Mouse (Mus musculus) G1E (cell line): ENCODE data around the gene Rcan1.

Source experiments
- CTCF ChIP-seq: IDR thresholded peaks from 2 replicates; pipeline ENCODE4 v1.5.1; 2012; ENCODE audit warnings: low read depth, low read length, inconsistent platforms, mixed read lengths
- GATA1 ChIP-seq: IDR thresholded peaks from 2 replicates; pipeline ENCODE4 v1.6.1; 2012; ENCODE audit warnings: borderline replicate concordance, low read length, inconsistent platforms, mixed read lengths
- GATA2 ChIP-seq: IDR thresholded peaks from 2 replicates; pipeline ENCODE4 v1.6.1; 2012; ENCODE audit warnings: low read depth, low read length, inconsistent platforms, borderline replicate concordance

GRCm38 (mm10) chr16:92499324-92499723 lies 28.7 kb upstream of the Rcan1 start:
- TF ChIP-seq CTCF, result no peak
- no peak for TF ChIP-seq GATA2
- no peak for TF ChIP-seq GATA1
